11 mouse cellular contexts compared by ENCODE assay signal in the genomic region with DNA sequence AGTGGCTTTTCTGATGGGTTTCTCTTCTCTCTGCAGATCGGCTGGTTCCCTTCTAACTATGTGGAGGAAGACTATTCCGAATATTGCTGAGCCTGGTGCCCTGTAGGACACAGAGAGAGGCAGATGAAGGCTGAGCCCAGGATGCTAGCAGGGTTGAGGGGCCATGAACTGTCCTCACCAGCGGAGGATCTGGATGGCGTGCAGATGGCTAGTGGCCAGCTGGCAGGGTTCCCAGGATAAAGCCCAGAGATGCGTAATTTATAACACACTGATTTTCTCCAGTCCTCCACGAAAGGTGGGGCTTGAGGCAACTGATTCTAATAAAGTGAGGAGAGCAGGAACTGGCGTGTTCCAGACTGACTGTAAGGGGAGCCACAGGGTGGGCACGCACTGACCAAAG. TPM values are rescaled to one million over a fixed set of nuclear protein-coding genes. Genes with fewer than 3 reads are reported as not detected.
DNase-seq lines count a peak whose midpoint lies in the region; ATAC-seq and TF ChIP-seq lines count a peak whose summit lies in the region.
"Had no signal": no experiment of that assay in that cellular context is flagged by ENCODE, and none has a peak within 500 bp of the region (broad histone marks: within the 10 kb centered on the region; RNA-seq: fewer than 3 reads in every experiment).

No protein-coding gene starts in this region.

- H3K27ac ChIP-seq in heart, embryonic 15.5 days: no peak overlapping the region
- no peak overlapping the region for H3K27ac ChIP-seq in midbrain, embryonic 11.5 days (ENCODE audit: low read depth, low read length)
- no peak overlapping the region for H3K27ac ChIP-seq in midbrain, embryonic 13.5 days
- no peak overlapping the region for H3K27ac ChIP-seq in left cerebral cortex, adult 2 months
- H3K27ac ChIP-seq: forebrain, embryonic 13.5 days; liver, embryonic 15.5 days; midbrain, embryonic 10.5 days had no signal

- 0 out of 2 replicates have a peak, but pooled peaks have one; percentile 23 for ATAC-seq in heart, embryonic 15.5 days (replicated peaks; ENCODE audit: insufficient number of reproducible peaks, insufficient read depth, low FRiP score, low read depth)
- ATAC-seq in midbrain, embryonic 11.5 days (ENCODE audit: low FRiP score): no peak
- no peak for ATAC-seq in midbrain, embryonic 13.5 days
- ATAC-seq: forebrain, embryonic 13.5 days had no signal

- H3K27me3 ChIP-seq in heart, embryonic 15.5 days: no peaks in the 10 kb centered on the region
- H3K27me3 ChIP-seq in midbrain, embryonic 11.5 days (ENCODE audit: control insufficient read depth, insufficient read depth, low read length): no peaks in the 10 kb centered on the region
- no peaks in the 10 kb centered on the region for H3K27me3 ChIP-seq in midbrain, embryonic 13.5 days
- H3K27me3 ChIP-seq: forebrain, embryonic 13.5 days; liver, embryonic 15.5 days had no signal

- no peak for TF ChIP-seq CTCF in left cerebral cortex, adult 2 months (IDR thresholded peaks at IDR 0.05)

- no peak overlapping the region for H3K4me2 ChIP-seq in heart, embryonic 15.5 days
- no peak overlapping the region for H3K4me2 ChIP-seq in midbrain, embryonic 11.5 days
- no peak overlapping the region for H3K4me2 ChIP-seq in midbrain, embryonic 13.5 days (replicated peaks)
- H3K4me2 ChIP-seq: forebrain, embryonic 13.5 days; liver, embryonic 15.5 days had no signal

- H3K4me3 ChIP-seq in heart, embryonic 15.5 days: no peak overlapping the region
- no peak overlapping the region for H3K4me3 ChIP-seq in midbrain, embryonic 11.5 days (ENCODE audit: low read depth, low read length)
- H3K4me3 ChIP-seq in midbrain, embryonic 13.5 days (replicated peaks): no peak overlapping the region
- H3K4me3 ChIP-seq in left cerebral cortex, adult 2 months: no peak overlapping the region
- H3K4me3 ChIP-seq: forebrain, embryonic 13.5 days; liver, embryonic 15.5 days; midbrain, embryonic 10.5 days had no signal

- H3K36me3 ChIP-seq in heart, embryonic 15.5 days: no peaks in the 10 kb centered on the region
- no peaks in the 10 kb centered on the region for H3K36me3 ChIP-seq in midbrain, embryonic 11.5 days (ENCODE audit: control insufficient read depth, insufficient read depth, low read length)
- H3K36me3 ChIP-seq in midbrain, embryonic 13.5 days: no peaks in the 10 kb centered on the region
- H3K36me3 ChIP-seq: liver, embryonic 15.5 days; midbrain, embryonic 10.5 days had no signal

- H3K4me1 ChIP-seq in heart, embryonic 15.5 days (replicated peaks): peaks cover 5% of the 10 kb centered on the region
- H3K4me1 ChIP-seq in midbrain, embryonic 11.5 days (ENCODE audit: control insufficient read depth, insufficient read depth, low read length): no peaks in the 10 kb centered on the region
- H3K4me1 ChIP-seq in midbrain, embryonic 13.5 days (replicated peaks): no peaks in the 10 kb centered on the region
- H3K4me1 ChIP-seq: midbrain, embryonic 10.5 days had no signal

- H3K9me3 ChIP-seq in heart, embryonic 15.5 days (replicated peaks): no peaks in the 10 kb centered on the region
- H3K9me3 ChIP-seq in midbrain, embryonic 11.5 days (ENCODE audit: control insufficient read depth, low read length): no peaks in the 10 kb centered on the region
- no peaks in the 10 kb centered on the region for H3K9me3 ChIP-seq in midbrain, embryonic 13.5 days
- H3K9me3 ChIP-seq: forebrain, embryonic 13.5 days; liver, embryonic 15.5 days; midbrain, embryonic 10.5 days had no signal

- intact Hi-C loops in left cerebral cortex, adult 2 months (cut with DNase I): no loop called here
- intact Hi-C loops in gastrocnemius, postnatal 36 days (cut with DNase I): no loop called here

- WGBS in heart, embryonic 15.5 days: 40% methylated on average over 8 of the region's 8 CpGs
- WGBS in midbrain, embryonic 11.5 days: 92% methylated on average over 8 of the region's 8 CpGs
- WGBS in midbrain, embryonic 13.5 days: 82% methylated on average over 8 of the region's 8 CpGs

- DNase-seq in heart, adult 8-10 months (ENCODE audit: low spot score): no peak
- peak; percentile 8 for DNase-seq in midbrain, embryonic 11.5 days (ENCODE audit: low spot score, missing footprints)
- DNase-seq in adrenal gland, adult 2 months: peak; percentile 92
- peak; percentile 60 for DNase-seq in kidney, postnatal 14 days
- DNase-seq in left cerebral cortex, adult 2 months (ENCODE audit: extremely low spot score in 1 of 2, low spot score in 2 of 2): no peak
- DNase-seq in gastrocnemius, postnatal 36 days: no peak

- no peak overlapping the region for H3K9ac ChIP-seq in heart, embryonic 15.5 days
- no peak overlapping the region for H3K9ac ChIP-seq in midbrain, embryonic 11.5 days (ENCODE audit: low read length)
- no peak overlapping the region for H3K9ac ChIP-seq in midbrain, embryonic 13.5 days (replicated peaks)
- H3K9ac ChIP-seq: forebrain, embryonic 13.5 days; liver, embryonic 15.5 days had no signal

RNA-seq across cellular contexts. Expression of a gene that starts 30.9 kb away (rescaled TPM):
- polyA plus RNA-seq in heart, embryonic 15.5 days (2015; fragmentation: Nextera tagmentation; extraction: Ambion mirVana): 3.6 and 5.7 TPM in 2 replicates
- total RNA-seq in heart, adult 8-10 months (2022): 10 to 100 TPM in 1 of 4 experiments, 1 to 10 TPM in 3; 4.0 to 16.4 (median 5.3) TPM
- polyA plus RNA-seq in midbrain, embryonic 11.5 days (2014; fragmentation: Nextera tagmentation; extraction: Ambion mirVana): 3.4 and 4.4 TPM in 2 replicates
- polyA plus RNA-seq in midbrain, embryonic 13.5 days (2015; fragmentation: Nextera tagmentation; extraction: Ambion mirVana): 3.6 and 3.7 TPM in 2 replicates
- 1 to 10 TPM; 7.7 to 9.3 TPM for total RNA-seq in adrenal gland, adult 2 months (2021)
- polyA plus RNA-seq in adrenal gland, adult 2 months (2012; rRNA removed): 3.5 and 4.0 TPM in 2 replicates
- 1 to 10 TPM; 2.8 to 4.6 TPM for total RNA-seq in left cerebral cortex, adult 2 months (2021)
- total RNA-seq in gastrocnemius, postnatal 36 days (2021): 1 to 10 TPM; 2.8 TPM

RNA-seq across cellular contexts. Expression of a gene that starts 48.7 kb away (rescaled TPM):
- 1.8 and 9.6 TPM in 2 replicates for polyA plus RNA-seq in heart, embryonic 15.5 days (2015; fragmentation: Nextera tagmentation; extraction: Ambion mirVana)
- 1 to 10 TPM; 1.1 to 1.9 (median 1.4) TPM for total RNA-seq in heart, adult 8-10 months (2022)
- 1.8 and 2.3 TPM in 2 replicates for polyA plus RNA-seq in midbrain, embryonic 11.5 days (2014; fragmentation: Nextera tagmentation; extraction: Ambion mirVana)
- polyA plus RNA-seq in midbrain, embryonic 13.5 days (2015; fragmentation: Nextera tagmentation; extraction: Ambion mirVana): 1.2 and 1.3 TPM in 2 replicates
- 1 to 10 TPM; 2.0 to 4.3 TPM for total RNA-seq in adrenal gland, adult 2 months (2021)
- 1.1 and 1.3 TPM in 2 replicates for polyA plus RNA-seq in adrenal gland, adult 2 months (2012; rRNA removed)
- total RNA-seq in left cerebral cortex, adult 2 months (2021): 1 to 10 TPM; 3.1 to 3.5 TPM
- 1 to 10 TPM in 1 of 2 experiments, under 1 TPM in 1; 0.54 to 1.4 TPM for total RNA-seq in gastrocnemius, postnatal 36 days (2021)

Comparison
In these comparisons a context has a peak if more than half of its experiments do, and no peak if none do; other contexts are left out.
1. DNase-seq: peak in midbrain, embryonic 11.5 days (single experiment), adrenal gland, adult 2 months (single experiment) and kidney, postnatal 14 days (single experiment); none in heart, adult 8-10 months (single experiment), left cerebral cortex, adult 2 months (0 of 2) and gastrocnemius, postnatal 36 days (0 of 2).